Mouse (Mus musculus) cerebellum, adult 9-11 months (tissue): ENCODE results near the gene Vmn1r10.

Source experiments
- DNase-seq: peaks from one replicate; pipeline ENCODE4 v3.0.0; 2022

Vmn1r10 gene

GRCm38 (mm10) chr6:57109154-57109553 lies at the start of gene Vmn1r10:
Gene Vmn1r10 (plus strand): TSS chr6:57109454.
- no peak for DNase-seq

- no peak for DNase-seq
Measured at GRCm38 (mm10) chr6:57063730-57064129, 45.5 kb upstream of the Vmn1r10 start.

GRCm38 (mm10) chr6:57066487-57066886 lies 42.8 kb upstream of the Vmn1r10 start, which contains the start of gene Vmn1r9:
Gene Vmn1r9 (plus strand): TSS chr6:57066787.
- DNase-seq, result no peak

GRCm38 (mm10) chr6:57106358-57106757 lies 2.9 kb upstream of the Vmn1r10 start:
- DNase-seq, result no peak

- DNase-seq, result no peak
Measured at GRCm38 (mm10) chr6:57133155-57133554, 23.9 kb downstream of the Vmn1r10 start, which contains the start of gene Vmn1r11. Gene Vmn1r11 (plus strand): TSS chr6:57133455.

GRCm38 (mm10) chr6:57156619-57157018 lies 47.4 kb downstream of the Vmn1r10 start, which contains the start of gene Vmn1r12:
Gene Vmn1r12 (plus strand): TSS chr6:57156919.
- DNase-seq, result no peak
